Comparison of ENCODE assay signal across 26 mouse cellular contexts in the genomic region with DNA sequence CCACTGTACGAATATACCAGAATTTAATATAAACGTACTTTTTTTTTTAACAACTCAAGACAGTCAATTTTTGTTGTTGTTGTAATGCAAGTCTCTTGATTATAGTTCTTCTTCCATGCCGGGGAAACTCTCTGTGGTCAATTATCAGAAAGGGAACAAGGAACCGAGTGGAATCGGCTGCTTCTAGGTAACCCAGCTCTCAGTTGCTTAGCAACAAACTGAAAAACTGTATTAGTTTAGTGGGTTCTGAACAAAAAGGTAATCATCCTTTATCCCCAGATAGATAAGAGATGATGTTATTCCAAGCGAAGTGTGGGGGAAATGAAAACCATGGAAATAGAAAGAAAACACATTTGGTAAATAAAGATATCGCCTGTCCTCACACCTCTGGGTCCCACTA. TPM values are rescaled to one million over a fixed set of nuclear protein-coding genes. Genes with fewer than 3 reads are reported as not detected.
DNase-seq lines count a peak whose midpoint lies in the region; ATAC-seq and TF ChIP-seq lines count a peak whose summit lies in the region.
"Had no signal": no experiment of that assay in that cellular context is flagged by ENCODE, and none has a peak within 500 bp of the region (broad histone marks: within the 10 kb centered on the region; RNA-seq: fewer than 3 reads in every experiment).

No protein-coding gene starts in this region.

- H3K36me3 ChIP-seq in forebrain, postnatal 0 days (ENCODE audit: insufficient read depth) = no peaks in the 10 kb centered on the region
- no peaks in the 10 kb centered on the region for H3K36me3 ChIP-seq in forebrain, embryonic 14.5 days (ENCODE audit: control insufficient read depth, insufficient read depth, low read length)
- H3K36me3 ChIP-seq in neural tube, embryonic 15.5 days = no peaks in the 10 kb centered on the region
- H3K36me3 ChIP-seq: embryonic facial prominence, embryonic 12.5 days; forebrain, embryonic 15.5 days; heart, embryonic 10.5 days; heart, embryonic 15.5 days; kidney, embryonic 15.5 days; neural tube, embryonic 12.5 days had no signal

- no peak overlapping the region for H3K27ac ChIP-seq in forebrain, postnatal 0 days (ENCODE audit: low read depth, low read length)
- H3K27ac ChIP-seq in forebrain, embryonic 14.5 days (ENCODE audit: low read depth, low read length) = no peak overlapping the region
- no peak overlapping the region for H3K27ac ChIP-seq in neural tube, embryonic 15.5 days (replicated peaks)
- H3K27ac ChIP-seq: embryonic facial prominence, embryonic 12.5 days; forebrain, embryonic 15.5 days; heart, embryonic 10.5 days; heart, embryonic 15.5 days; kidney, embryonic 15.5 days; liver, embryonic 14.5 days; macrophage; neural tube, embryonic 12.5 days had no signal

- no peak overlapping the region for H3K4me3 ChIP-seq in forebrain, postnatal 0 days (ENCODE audit: low read depth, low read length)
- H3K4me3 ChIP-seq in forebrain, embryonic 14.5 days (ENCODE audit: low read depth, low read length) = no peak overlapping the region
- H3K4me3 ChIP-seq in neural tube, embryonic 15.5 days (replicated peaks) = no peak overlapping the region
- H3K4me3 ChIP-seq: embryonic facial prominence, embryonic 12.5 days; forebrain, embryonic 15.5 days; heart, embryonic 10.5 days; heart, embryonic 15.5 days; kidney, embryonic 15.5 days; neural tube, embryonic 12.5 days had no signal

- no peaks in the 10 kb centered on the region for H3K4me1 ChIP-seq in forebrain, postnatal 0 days (ENCODE audit: insufficient read depth)
- no peaks in the 10 kb centered on the region for H3K4me1 ChIP-seq in forebrain, embryonic 14.5 days (ENCODE audit: control insufficient read depth, insufficient read depth, low read length)
- no peaks in the 10 kb centered on the region for H3K4me1 ChIP-seq in neural tube, embryonic 15.5 days
- H3K4me1 ChIP-seq: embryonic facial prominence, embryonic 12.5 days; forebrain, embryonic 15.5 days; kidney, embryonic 15.5 days; neural tube, embryonic 12.5 days had no signal

- DNase-seq in forebrain, postnatal 0 days = no peak
- no peak for DNase-seq in forebrain, embryonic 14.5 days (ENCODE audit: low spot score)
- DNase-seq in neural tube, embryonic 10.5 days (ENCODE audit: extremely low spot score, low spot score) = no peak
- peak; percentile 55 for DNase-seq in brain, embryonic 14.5 days (ENCODE audit: low read depth)
- DNase-seq in telencephalon, adult 2 months (ENCODE audit: low read depth, low spot score) = peak; percentile 8
- no peak for DNase-seq in gastrocnemius, postnatal 36 days
- DNase-seq: adrenal gland, adult 2 months; cerebellum, adult 11 months; cerebellum, adult 9-11 months; embryo, embryonic 11 days; gastrocnemius, postnatal 10 days; kidney, adult 11 months; kidney, postnatal 25 days; lung, adult 2 months; thymus, adult 18-20 months had no signal

- H3K4me2 ChIP-seq in forebrain, postnatal 0 days (ENCODE audit: low read depth) = no peak overlapping the region
- H3K4me2 ChIP-seq in forebrain, embryonic 14.5 days (ENCODE audit: low read length) = no peak overlapping the region
- no peak overlapping the region for H3K4me2 ChIP-seq in neural tube, embryonic 15.5 days
- H3K4me2 ChIP-seq: embryonic facial prominence, embryonic 12.5 days; forebrain, embryonic 15.5 days; heart, embryonic 15.5 days; kidney, embryonic 15.5 days; neural tube, embryonic 12.5 days had no signal

- peak; percentile 43; the same call in 1 of the 2 replicates for ATAC-seq in forebrain, postnatal 0 days
- ATAC-seq in forebrain, embryonic 14.5 days = no peak
- ATAC-seq in neural tube, embryonic 15.5 days (ENCODE audit: low FRiP score) = peak; percentile 28; the same call in 1 of the 2 replicates
- no peak for ATAC-seq in megakaryocyte-erythroid progenitor cell, adult 5-6 weeks (replicated peaks; ENCODE audit: low FRiP score, low TSS enrichment, poor library complexity, severe bottlenecking)
- ATAC-seq: forebrain, embryonic 15.5 days had no signal

- H3K27me3 ChIP-seq in forebrain, postnatal 0 days (ENCODE audit: insufficient read depth, low read length) = no peaks in the 10 kb centered on the region
- H3K27me3 ChIP-seq in forebrain, embryonic 14.5 days (replicated peaks; ENCODE audit: control insufficient read depth, insufficient read depth, low read length) = no peaks in the 10 kb centered on the region
- 0 out of 2 replicates have a peak, but pooled peaks cover 2% of the 10 kb centered on the region for H3K27me3 ChIP-seq in neural tube, embryonic 15.5 days (replicated peaks)
- H3K27me3 ChIP-seq: embryonic facial prominence, embryonic 12.5 days; forebrain, embryonic 15.5 days; heart, embryonic 15.5 days; neural tube, embryonic 12.5 days had no signal

- no peaks in the 10 kb centered on the region for H3K9me3 ChIP-seq in forebrain, postnatal 0 days (ENCODE audit: low read length)
- no peaks in the 10 kb centered on the region for H3K9me3 ChIP-seq in forebrain, embryonic 14.5 days (replicated peaks; ENCODE audit: control insufficient read depth, low read length)
- H3K9me3 ChIP-seq in neural tube, embryonic 15.5 days (replicated peaks) = no peaks in the 10 kb centered on the region
- H3K9me3 ChIP-seq: embryonic facial prominence, embryonic 12.5 days; forebrain, embryonic 15.5 days; heart, embryonic 10.5 days; heart, embryonic 15.5 days; kidney, embryonic 15.5 days; neural tube, embryonic 12.5 days had no signal

- intact Hi-C loops in gastrocnemius, postnatal 36 days (cut with DNase I) = no loop called here

- no peak for TF ChIP-seq POLR2A in brain, embryonic 14.5 days (IDR thresholded peaks at IDR 0.05; ENCODE audit: borderline replicate concordance, extremely low read depth, insufficient read depth, insufficient read length, poor library complexity, severe bottlenecking)

- H3K9ac ChIP-seq in forebrain, postnatal 0 days = no peak overlapping the region
- H3K9ac ChIP-seq in forebrain, embryonic 14.5 days (ENCODE audit: low read length) = no peak overlapping the region
- no peak overlapping the region for H3K9ac ChIP-seq in neural tube, embryonic 15.5 days (replicated peaks)
- H3K9ac ChIP-seq: embryonic facial prominence, embryonic 12.5 days; forebrain, embryonic 15.5 days; heart, embryonic 15.5 days; kidney, embryonic 15.5 days; liver, embryonic 14.5 days; neural tube, embryonic 12.5 days had no signal

- WGBS in forebrain, postnatal 0 days = 66% methylated on average over 7 of the region's 7 CpGs
- 82% methylated on average over 7 of the region's 7 CpGs for WGBS in forebrain, embryonic 14.5 days
- 69% methylated on average over 7 of the region's 7 CpGs for WGBS in neural tube, embryonic 15.5 days

- TF ChIP-seq CTCF in forebrain, postnatal 0 days (IDR thresholded peaks at IDR 0.05; ENCODE audit: low read depth) = no peak
- TF ChIP-seq CTCF in brain, embryonic 14.5 days (IDR thresholded peaks at IDR 0.05; ENCODE audit: borderline replicate concordance, extremely low read depth, insufficient read depth, insufficient read length) = no peak

RNA-seq across cellular contexts. Expression of gene Sfmbt2, which starts 57.9 kb away (rescaled TPM):
- total RNA-seq in forebrain, postnatal 0 days (2014; rRNA removed) = 4.4 and 6.4 TPM in 2 replicates
- 1.6 and 2.2 TPM in 2 replicates for polyA plus RNA-seq in forebrain, postnatal 0 days (2015; fragmentation: Nextera tagmentation; extraction: Ambion mirVana)
- 1.8 and 2.2 TPM in 2 replicates for polyA plus RNA-seq in forebrain, embryonic 14.5 days (2014; fragmentation: Nextera tagmentation; extraction: Ambion mirVana)
- polyA plus RNA-seq in neural tube, embryonic 15.5 days (2015; fragmentation: Nextera tagmentation; extraction: Ambion mirVana) = 6.5 and 7.1 TPM in 2 replicates
- 1.9 and 2.9 TPM in 2 replicates for polyA plus RNA-seq in brain, embryonic 14.5 days (2012; rRNA removed)
- 0.07 TPM in 1 of 2 replicates, not detected in the other for total RNA-seq in megakaryocyte-erythroid progenitor cell, adult 5-6 weeks (2014; fragmentation: Nextera tagmentation)
- total RNA-seq in megakaryocyte-erythroid progenitor cell, adult 5-6 weeks (2017) = 0.19 TPM in 2 replicates
- under 1 TPM; 0.15 TPM for total RNA-seq in gastrocnemius, postnatal 36 days (2021)
- total RNA-seq: CH12.LX had no signal

Comparison
In these comparisons a context has a peak if more than half of its experiments do, and no peak if none do; other contexts are left out.
1. ATAC-seq: peak in forebrain, postnatal 0 days (single experiment) and neural tube, embryonic 15.5 days (single experiment); none in forebrain, embryonic 14.5 days (single experiment) and megakaryocyte-erythroid progenitor cell, adult 5-6 weeks (single experiment).
2. DNase-seq: peak in brain, embryonic 14.5 days (single experiment) and telencephalon, adult 2 months (single experiment); none in forebrain, postnatal 0 days (single experiment), forebrain, embryonic 14.5 days (single experiment), neural tube, embryonic 10.5 days (single experiment) and gastrocnemius, postnatal 36 days (0 of 2).